Mouse (Mus musculus): Measurements from ENCODE around the gene Zdhhc4. TPM values are rescaled to one million over a fixed set of nuclear protein-coding genes. Genes with fewer than 3 reads are reported as not detected.
A peak's percentile ranks its signal among the peaks of the same experiment; 100 is the strongest.

Gene Zdhhc4
- polyA plus RNA-seq, 1 experiment from 2014 or later, result 87.6 TPM

DNA sequence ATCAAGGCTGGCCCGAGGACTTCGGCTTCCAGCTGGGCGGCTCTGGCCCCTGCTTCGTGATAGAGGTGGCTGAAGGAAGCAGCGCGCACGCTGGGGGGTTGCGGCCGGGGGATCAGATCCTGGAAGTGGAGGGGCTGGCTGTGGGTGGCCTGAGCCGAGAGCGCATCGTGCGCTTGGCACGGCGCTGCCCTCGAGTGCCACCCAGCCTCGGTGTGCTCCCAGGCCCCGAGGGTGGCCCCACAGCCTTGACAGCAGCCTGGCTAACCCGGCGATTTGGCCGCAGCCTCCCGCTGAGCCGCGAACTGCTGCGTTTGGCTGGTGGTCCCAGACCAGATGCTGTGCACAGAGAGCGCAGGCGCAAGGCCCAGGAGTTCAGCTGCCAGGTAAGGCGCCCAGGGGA is 28.5 kb upstream of the Zdhhc4 start:
- H3K4me1 ChIP-seq (replicated peaks; ENCODE audit: insufficient read depth, low read length), result no peaks in the 10 kb centered on the region; the same call in 1 of the 2 replicates
- H3K4me3 ChIP-seq (replicated peaks; ENCODE audit: low read depth, low read length), result no peak overlapping the region
- peaks cover 8% of the 10 kb centered on the region for H3K27me3 ChIP-seq (ENCODE audit: insufficient read depth, low read length)
- no peak for TF ChIP-seq CTCF (IDR thresholded peaks at IDR 0.05; ENCODE audit: low read depth)
- H3K27ac ChIP-seq, result no peak overlapping the region
- H3K4me2 ChIP-seq (ENCODE audit: low read length), result peak overlapping the region; percentile 35
- DNase-seq (ENCODE audit: low spot score), result no peak
- 5% methylated on average over 28 of the region's 28 CpGs for WGBS
- no peak overlapping the region for H3K9ac ChIP-seq (ENCODE audit: low read depth, low read length)
- no peak for ATAC-seq (replicated peaks; ENCODE audit: low FRiP score, low read depth)
- H3K36me3 ChIP-seq (ENCODE audit: insufficient read depth, low read length), result no peaks in the 10 kb centered on the region
- H3K9me3 ChIP-seq (replicated peaks; ENCODE audit: low read length), result no peaks in the 10 kb centered on the region

GRCm38 (mm10) chr5:143356686-143357388 is 27.8 kb upstream of the Zdhhc4 start, which contains the start of gene Grid2ip:
Gene Grid2ip, plus strand, starts transcription at chr5:143357338.
- H3K9me3 ChIP-seq (replicated peaks; ENCODE audit: low read length), result no peaks in the 10 kb centered on the region
- WGBS, result 20% methylated on average over 17 of the region's 17 CpGs
- no peak for ATAC-seq (replicated peaks; ENCODE audit: low FRiP score, low read depth)
- peak within 1 kb of the TSS; percentile 35 for H3K4me2 ChIP-seq (ENCODE audit: low read length)
- TF ChIP-seq CTCF (IDR thresholded peaks at IDR 0.05; ENCODE audit: low read depth), result no peak
- no peaks in the 10 kb centered on the region; the same call in 1 of the 2 replicates for H3K4me1 ChIP-seq (replicated peaks; ENCODE audit: insufficient read depth, low read length)
- DNase-seq (ENCODE audit: low spot score), result no peak
- H3K27me3 ChIP-seq (ENCODE audit: insufficient read depth, low read length), result peaks cover 8% of the 10 kb centered on the region
- no peak within 1 kb of the TSS for H3K4me3 ChIP-seq (replicated peaks; ENCODE audit: low read depth, low read length)
- H3K9ac ChIP-seq (ENCODE audit: low read depth, low read length), result no peak within 1 kb of the TSS
- H3K27ac ChIP-seq, result no peak within 1 kb of the TSS
- no peaks in the 10 kb centered on the region for H3K36me3 ChIP-seq (ENCODE audit: insufficient read depth, low read length)

DNA sequence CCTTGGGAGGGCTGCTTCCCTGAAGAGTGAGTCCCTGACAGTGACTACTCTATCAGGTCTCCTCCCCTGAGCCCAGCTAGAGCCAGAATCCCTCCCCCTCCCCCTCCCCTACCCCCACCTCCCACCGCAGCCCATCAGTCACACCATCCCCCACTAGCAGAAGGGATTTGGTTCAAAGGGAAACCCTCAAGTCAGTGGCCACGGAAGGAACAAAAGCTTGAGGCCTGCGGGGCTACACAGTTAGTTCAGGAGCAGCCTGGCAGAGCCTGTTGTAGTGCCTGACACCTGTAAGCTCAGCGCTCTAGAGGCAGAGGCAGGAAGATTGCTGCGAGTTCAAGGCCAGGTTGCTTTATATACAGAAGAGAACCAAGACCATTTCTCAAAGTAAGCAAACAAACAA is 27.0 kb upstream of the Zdhhc4 start:
- no peaks in the 10 kb centered on the region for H3K9me3 ChIP-seq (replicated peaks; ENCODE audit: low read length)
- H3K4me2 ChIP-seq (ENCODE audit: low read length), result no peak overlapping the region
- peaks cover 8% of the 10 kb centered on the region for H3K27me3 ChIP-seq (ENCODE audit: insufficient read depth, low read length)
- no peak overlapping the region for H3K4me3 ChIP-seq (replicated peaks; ENCODE audit: low read depth, low read length)
- no peak for TF ChIP-seq CTCF (IDR thresholded peaks at IDR 0.05; ENCODE audit: low read depth)
- H3K36me3 ChIP-seq (ENCODE audit: insufficient read depth, low read length), result no peaks in the 10 kb centered on the region
- no peak for ATAC-seq (replicated peaks; ENCODE audit: low FRiP score, low read depth)
- no peaks in the 10 kb centered on the region; the same call in 1 of the 2 replicates for H3K4me1 ChIP-seq (replicated peaks; ENCODE audit: insufficient read depth, low read length)
- 43% methylated on average over 5 of the region's 5 CpGs for WGBS
- no peak for DNase-seq (ENCODE audit: low spot score)
- H3K27ac ChIP-seq, result no peak overlapping the region
- H3K9ac ChIP-seq (ENCODE audit: low read depth, low read length), result no peak overlapping the region

GRCm38 (mm10) chr5:143346367-143346766 is 17.3 kb upstream of the Zdhhc4 start:
- no peak overlapping the region for H3K4me2 ChIP-seq (ENCODE audit: low read length)
- ATAC-seq (replicated peaks; ENCODE audit: low FRiP score, low read depth) (peak; percentile 83), DNase-seq (ENCODE audit: low spot score) (peak; percentile 85)
- no peaks in the 10 kb centered on the region; the same call in 1 of the 2 replicates for H3K9me3 ChIP-seq (replicated peaks; ENCODE audit: low read length)
- H3K27ac ChIP-seq, result no peak overlapping the region
- no peaks in the 10 kb centered on the region for H3K36me3 ChIP-seq (ENCODE audit: insufficient read depth, low read length)
- no peaks in the 10 kb centered on the region for H3K27me3 ChIP-seq (ENCODE audit: insufficient read depth, low read length)
- TF ChIP-seq CTCF (IDR thresholded peaks at IDR 0.05; ENCODE audit: low read depth), result no peak
- WGBS, result 45% methylated on average over 8 of the region's 8 CpGs
- H3K9ac ChIP-seq (ENCODE audit: low read depth, low read length), result no peak overlapping the region
- no peak overlapping the region for H3K4me3 ChIP-seq (replicated peaks; ENCODE audit: low read depth, low read length)
- H3K4me1 ChIP-seq (replicated peaks; ENCODE audit: insufficient read depth, low read length), result no peaks in the 10 kb centered on the region

DNA sequence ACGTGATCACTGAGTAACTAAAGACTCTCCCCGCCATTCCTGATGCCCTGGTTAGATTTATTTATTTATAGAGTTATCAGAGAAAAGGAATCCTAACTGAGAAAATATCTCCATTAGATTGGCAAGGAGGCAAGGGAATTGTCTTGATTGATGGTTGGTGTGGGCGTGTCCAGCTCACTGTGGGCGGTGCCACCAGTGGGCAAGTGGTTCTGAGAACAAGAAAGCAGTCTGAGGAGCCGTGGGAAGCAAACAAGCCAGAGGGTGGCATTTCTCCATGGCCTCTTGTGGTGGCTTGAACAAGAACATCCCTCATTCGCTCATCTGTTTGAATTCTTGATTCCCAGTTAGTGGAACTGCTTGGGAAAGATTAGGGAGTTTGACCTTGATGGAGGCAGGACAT is 10.5 kb upstream of the Zdhhc4 start:
- Histone ChIP-seq H3K9me3 (replicated peaks; ENCODE audit: low read length) (no peaks in the 10 kb centered on the region), H3K27me3 (ENCODE audit: insufficient read depth, low read length) (no peaks in the 10 kb centered on the region), H3K4me3 (replicated peaks; ENCODE audit: low read depth, low read length) (no peak overlapping the region), H3K4me2 (ENCODE audit: low read length) (no peak overlapping the region), H3K36me3 (ENCODE audit: insufficient read depth, low read length) (no peaks in the 10 kb centered on the region), H3K4me1 (replicated peaks; ENCODE audit: insufficient read depth, low read length) (no peaks in the 10 kb centered on the region), H3K9ac (ENCODE audit: low read depth, low read length) (no peak overlapping the region), H3K27ac (no peak overlapping the region)
- 48% methylated on average over 6 of the region's 6 CpGs for WGBS
- ATAC-seq (replicated peaks; ENCODE audit: low FRiP score, low read depth), result no peak
- TF ChIP-seq CTCF (IDR thresholded peaks at IDR 0.05; ENCODE audit: low read depth), result no peak
- no peak for DNase-seq (ENCODE audit: low spot score)

- H3K4me2 ChIP-seq (ENCODE audit: low read length), result no peak overlapping the region
- ATAC-seq (replicated peaks; ENCODE audit: low FRiP score, low read depth), result no peak
- H3K9ac ChIP-seq (ENCODE audit: low read depth, low read length), result no peak overlapping the region
- H3K4me3 ChIP-seq (replicated peaks; ENCODE audit: low read depth, low read length), result no peak overlapping the region
- peak; percentile 62 for DNase-seq (ENCODE audit: low spot score)
- H3K9me3 ChIP-seq (replicated peaks; ENCODE audit: low read length), result no peaks in the 10 kb centered on the region
- WGBS, result 65% methylated on average over 6 of the region's 6 CpGs
- no peaks in the 10 kb centered on the region for H3K36me3 ChIP-seq (ENCODE audit: insufficient read depth, low read length)
- H3K27me3 ChIP-seq (ENCODE audit: insufficient read depth, low read length), result no peaks in the 10 kb centered on the region
- H3K4me1 ChIP-seq (replicated peaks; ENCODE audit: insufficient read depth, low read length), result no peaks in the 10 kb centered on the region
- H3K27ac ChIP-seq, result no peak overlapping the region
- peak; percentile 63 for TF ChIP-seq CTCF (IDR thresholded peaks at IDR 0.05; ENCODE audit: low read depth)
Measured at GRCm38 (mm10) chr5:143336559-143336958, 7.5 kb upstream of the Zdhhc4 start.
